Mouse (Mus musculus) midbrain, embryonic 13.5 days (tissue): ENCODE measurements at regions not wholly inside any gene's neighbourhood (a gene's known extent, or its start where the extent isn't known, plus 50 kb on each side); places are given as distances from the start of the nearest gene placed in this dataset.

Experiments used
- ATAC-seq: fragments of 200-750 bp; cut with Nextera tagmentation; 2 replicates; pipeline ENCODE4 v1.8.0; 2017; ENCODE audit warnings: mild to moderate bottlenecking, moderate TSS enrichment, moderate library complexity
- H3K27ac ChIP-seq: fragments of 300-500 bp; sonication (generic); 2 replicates; pipeline ENCODE4 v1.5.1; 2015; ENCODE audit warnings: inconsistent platforms, mild to moderate bottlenecking, moderate library complexity
- H3K27me3 ChIP-seq: fragments of 300-500 bp; sonication (generic); 2 replicates; pipeline ENCODE4 v1.6.1; 2015; ENCODE audit warnings: mild to moderate bottlenecking, inconsistent platforms
- H3K36me3 ChIP-seq: fragments of 300-500 bp; sonication (generic); 2 replicates; pipeline ENCODE4 v1.6.1; 2015; ENCODE audit warnings: mild to moderate bottlenecking, inconsistent platforms
- H3K4me1 ChIP-seq: fragments of 300-500 bp; sonication (generic); replicated peaks from 2 replicates; pipeline ENCODE4 v1.6.1; 2015; ENCODE audit warnings: inconsistent platforms
- H3K4me2 ChIP-seq: fragments of 300-500 bp; sonication (generic); replicated peaks from 2 replicates; pipeline ENCODE4 v1.6.1; 2015; ENCODE audit warnings: moderate library complexity, mild to moderate bottlenecking, inconsistent platforms
- H3K4me3 ChIP-seq: fragments of 300-500 bp; sonication (generic); replicated peaks from 2 replicates; pipeline ENCODE4 v1.5.1; 2015; ENCODE audit warnings: mild to moderate bottlenecking, inconsistent platforms
- H3K9ac ChIP-seq: fragments of 300-500 bp; sonication (generic); replicated peaks from 2 replicates; pipeline ENCODE4 v1.6.1; 2015; ENCODE audit warnings: mild to moderate bottlenecking, inconsistent platforms
- H3K9me3 ChIP-seq: fragments of 300-500 bp; sonication (generic); 2 replicates; pipeline ENCODE4 v1.6.1; 2016; ENCODE audit warnings: mild to moderate bottlenecking, inconsistent platforms
- WGBS: fragments of 180-500 bp; shearing (Covaris S2); methylation state at CpG from one replicate; pipeline ENCODE4 v1.1.7; 2015; 5-methylcytosine and 5-hydroxymethylcytosine counted together

DNA sequence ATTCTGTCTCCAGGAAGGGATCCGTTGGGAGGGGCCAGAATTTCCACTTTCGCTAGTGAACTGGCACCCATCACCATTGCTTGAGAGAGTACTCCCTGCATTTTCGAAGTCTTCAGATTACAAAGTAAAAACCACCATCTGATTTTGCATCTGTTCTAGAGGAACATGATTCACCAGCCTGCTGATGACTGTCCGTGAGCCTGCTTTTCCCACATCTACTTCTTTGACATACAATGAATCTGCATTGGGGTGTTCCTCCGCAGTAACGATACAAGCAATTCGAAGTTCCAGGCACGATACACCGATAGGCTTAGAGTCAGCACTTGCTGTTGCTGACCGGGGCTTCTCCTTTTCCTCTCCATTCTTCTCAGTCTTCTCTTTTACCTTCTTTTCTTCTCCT is 285.1 kb upstream of the Gm4791 start:
- Histone ChIP-seq H3K36me3 (no peaks in the 10 kb centered on the region), H3K4me1 (no peaks in the 10 kb centered on the region), H3K27ac (no peak overlapping the region), H3K4me2 (no peak overlapping the region), H3K4me3 (no peak overlapping the region), H3K9ac (no peak overlapping the region), H3K9me3 (no peaks in the 10 kb centered on the region), H3K27me3 (no peaks in the 10 kb centered on the region)
- ATAC-seq: no peak
- WGBS: 93% methylated on average over 10 of the region's 10 CpGs

DNA sequence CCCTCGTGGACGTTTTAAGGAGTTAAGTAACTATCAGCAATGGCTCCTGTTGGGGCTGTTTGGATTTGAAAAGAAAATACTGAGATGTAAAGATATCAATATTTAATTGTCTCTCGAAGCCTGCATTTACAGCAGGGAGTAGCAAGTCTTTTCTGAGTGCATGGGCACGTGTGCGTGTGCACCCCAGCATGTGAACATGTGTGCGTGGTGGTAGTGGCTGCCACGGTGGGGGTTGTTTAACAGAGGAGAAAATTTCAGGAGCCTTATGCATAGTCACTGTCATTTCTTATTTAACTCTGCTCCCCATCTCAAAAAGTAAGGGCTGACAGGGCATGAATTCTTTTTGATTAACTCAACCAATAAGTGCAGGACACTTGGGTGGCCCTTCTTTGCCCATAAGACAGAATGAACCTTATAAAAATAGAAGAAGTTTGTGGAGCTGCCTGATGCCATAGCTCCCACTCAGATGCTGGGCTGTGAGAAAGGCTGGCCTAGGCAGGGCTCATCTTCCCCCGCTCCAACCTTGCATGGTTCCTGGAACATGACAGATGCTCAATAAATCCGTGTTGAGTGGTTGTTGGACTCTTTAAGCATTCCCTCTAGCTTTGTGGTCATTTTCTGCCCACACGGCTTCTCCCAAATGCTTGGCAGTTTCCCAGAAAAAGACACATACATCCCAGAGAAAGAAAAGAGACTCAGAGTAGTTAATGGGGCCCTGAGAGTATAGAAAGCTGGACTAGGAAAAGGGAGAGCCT is 294.2 kb upstream of the Gm4791 start:
- peaks cover 34% of the 10 kb centered on the region for H3K4me1 ChIP-seq
- 68% methylated on average over 10 of the region's 10 CpGs for WGBS
- H3K27me3 ChIP-seq: peaks cover 3% of the 10 kb centered on the region; the same call in 1 of the 2 replicates
- peak overlapping the region; percentile 70; the same call in 1 of the 2 replicates for H3K27ac ChIP-seq
- H3K9ac ChIP-seq: no peak overlapping the region
- no peaks in the 10 kb centered on the region for H3K9me3 ChIP-seq
- H3K4me3 ChIP-seq: no peak overlapping the region
- ATAC-seq: no peak
- no peak overlapping the region for H3K4me2 ChIP-seq
- H3K36me3 ChIP-seq: no peaks in the 10 kb centered on the region

DNA sequence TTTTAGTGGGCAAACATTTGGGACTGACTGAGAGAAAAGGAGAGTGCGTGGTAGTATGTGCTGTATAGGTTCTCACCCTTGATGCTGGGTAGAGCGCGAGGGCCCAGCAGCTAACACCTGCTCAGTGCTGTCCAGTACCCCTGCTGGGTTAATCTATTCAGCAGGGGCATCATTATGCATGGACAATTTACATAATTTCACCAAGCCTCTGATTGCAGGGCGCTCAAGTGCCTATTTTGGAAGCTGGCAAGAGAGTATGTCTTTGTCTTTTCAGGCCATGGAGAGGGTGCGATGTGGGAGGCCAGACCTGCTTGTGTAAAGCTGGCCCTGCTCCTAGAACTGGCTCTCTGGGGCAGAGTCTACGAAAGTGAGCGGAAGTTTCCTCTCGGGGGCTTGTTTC is 294.9 kb upstream of the Gm4791 start:
- peak; percentile 90 for ATAC-seq

GRCm38 (mm10) chr9:46702901-46703636 is 295.5 kb upstream of the Gm4791 start:
- 28% methylated on average over 13 of the region's 13 CpGs for WGBS
- peak; percentile 64 for ATAC-seq
- H3K9me3 ChIP-seq: no peaks in the 10 kb centered on the region
- H3K4me3 ChIP-seq: no peak overlapping the region
- peaks cover 3% of the 10 kb centered on the region; the same call in 1 of the 2 replicates for H3K27me3 ChIP-seq
- H3K9ac ChIP-seq: no peak overlapping the region
- peak overlapping the region; percentile 70 for H3K27ac ChIP-seq
- H3K4me2 ChIP-seq: 0 out of 2 replicates have a peak overlapping the region, but pooled peaks have one; percentile 42
- H3K36me3 ChIP-seq: no peaks in the 10 kb centered on the region
- H3K4me1 ChIP-seq: peaks cover 34% of the 10 kb centered on the region

More for the DNA sequence above, 294.9 kb upstream of the Gm4791 start:
- H3K4me3 ChIP-seq: no peak overlapping the region
- peaks cover 34% of the 10 kb centered on the region for H3K4me1 ChIP-seq
- H3K36me3 ChIP-seq: no peaks in the 10 kb centered on the region
- 24% methylated on average over 8 of the region's 8 CpGs for WGBS
- no peaks in the 10 kb centered on the region for H3K9me3 ChIP-seq
- H3K4me2 ChIP-seq: 0 out of 2 replicates have a peak overlapping the region, but pooled peaks have one; percentile 2
- H3K27ac ChIP-seq: peak overlapping the region; percentile 70
- peaks cover 3% of the 10 kb centered on the region; the same call in 1 of the 2 replicates for H3K27me3 ChIP-seq
- no peak overlapping the region for H3K9ac ChIP-seq

GRCm38 (mm10) chr9:46702053-46702900 is 296.3 kb upstream of the Gm4791 start:
- H3K9me3 ChIP-seq: no peaks in the 10 kb centered on the region
- H3K4me1 ChIP-seq: peaks cover 34% of the 10 kb centered on the region
- peak overlapping the region; percentile 42 for H3K4me2 ChIP-seq
- peak overlapping the region; percentile 70 for H3K27ac ChIP-seq
- WGBS: 7% methylated on average over 16 of the region's 16 CpGs
- peak; percentile 75 for ATAC-seq
- peaks cover under 1% of the 10 kb centered on the region; the same call in 1 of the 2 replicates for H3K27me3 ChIP-seq
- H3K9ac ChIP-seq: peak overlapping the region; percentile 5; the same call in 1 of the 2 replicates
- H3K4me3 ChIP-seq: no peak overlapping the region
- no peaks in the 10 kb centered on the region for H3K36me3 ChIP-seq

GRCm38 (mm10) chr9:46696171-46696570 is 302.4 kb upstream of the Gm4791 start:
- Histone ChIP-seq H3K9me3 (no peaks in the 10 kb centered on the region), H3K4me1 (no peaks in the 10 kb centered on the region), H3K36me3 (no peaks in the 10 kb centered on the region), H3K4me3 (no peak overlapping the region), H3K27ac (no peak overlapping the region), H3K27me3 (no peaks in the 10 kb centered on the region), H3K9ac (no peak overlapping the region), H3K4me2 (no peak overlapping the region)
- ATAC-seq: no peak
- 78% methylated on average over 2 of the region's 2 CpGs for WGBS

- WGBS: 58% methylated on average over 5 of the region's 5 CpGs
- Histone ChIP-seq H3K4me1 (no peaks in the 10 kb centered on the region), H3K9me3 (no peaks in the 10 kb centered on the region), H3K36me3 (no peaks in the 10 kb centered on the region), H3K27ac (no peak overlapping the region), H3K4me2 (no peak overlapping the region), H3K27me3 (no peaks in the 10 kb centered on the region), H3K4me3 (no peak overlapping the region), H3K9ac (no peak overlapping the region)
- ATAC-seq: no peak
These were observed 309.2 kb upstream of the Gm4791 start for GRCm38 (mm10) chr9:46689331-46689730.

DNA sequence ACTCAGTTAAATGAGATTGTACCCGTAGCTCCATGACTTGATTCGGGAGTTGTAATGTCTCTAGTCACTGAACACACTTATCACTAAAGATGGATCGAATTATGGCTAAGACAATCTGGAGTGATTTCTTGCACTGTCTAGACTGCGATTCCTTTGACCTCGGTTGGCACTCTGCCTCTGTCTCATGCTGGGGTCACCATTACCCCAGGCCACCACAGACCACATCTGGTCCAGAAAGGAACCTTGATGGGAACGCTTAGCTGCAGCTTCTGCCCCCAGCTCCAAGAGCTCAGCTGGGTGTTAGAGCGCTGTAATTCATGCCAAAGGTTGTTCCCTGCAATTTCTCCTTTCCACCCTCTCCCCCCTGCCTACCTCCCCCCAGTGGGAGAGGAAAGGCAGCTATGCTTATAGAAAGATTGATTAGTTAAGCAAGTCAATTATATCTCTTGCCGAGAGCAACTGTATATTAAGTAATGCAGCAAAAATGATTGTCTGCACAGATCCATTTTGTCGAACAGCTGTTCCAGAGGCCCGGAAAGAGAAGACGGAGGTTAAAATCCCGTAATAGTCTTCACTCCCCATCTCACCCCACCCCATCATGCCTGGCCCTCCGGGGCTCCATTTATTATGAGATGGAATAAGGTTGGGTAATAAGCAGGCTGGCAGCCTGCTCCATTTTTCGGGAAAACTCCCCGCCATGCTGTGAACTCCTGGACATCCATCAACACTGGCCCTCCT is 314.3 kb upstream of the Gm4791 start:
- Histone ChIP-seq H3K4me2 (no peak overlapping the region), H3K9me3 (no peaks in the 10 kb centered on the region), H3K36me3 (no peaks in the 10 kb centered on the region), H3K9ac (no peak overlapping the region), H3K4me3 (no peak overlapping the region), H3K4me1 (0 out of 2 replicates have a peak, but pooled peaks cover 2% of the 10 kb centered on the region), H3K27ac (no peak overlapping the region), H3K27me3 (no peaks in the 10 kb centered on the region)
- no peak for ATAC-seq
- WGBS: 78% methylated on average over 15 of the region's 15 CpGs

GRCm38 (mm10) chr9:46672050-46672449 is 326.5 kb upstream of the Gm4791 start:
- Histone ChIP-seq H3K27ac (no peak overlapping the region), H3K4me1 (0 out of 2 replicates have a peak, but pooled peaks cover 3% of the 10 kb centered on the region), H3K9me3 (no peaks in the 10 kb centered on the region), H3K27me3 (no peaks in the 10 kb centered on the region), H3K9ac (no peak overlapping the region), H3K36me3 (no peaks in the 10 kb centered on the region), H3K4me2 (no peak overlapping the region), H3K4me3 (no peak overlapping the region)
- WGBS: 62% methylated on average over 3 of the region's 3 CpGs
- no peak for ATAC-seq

DNA sequence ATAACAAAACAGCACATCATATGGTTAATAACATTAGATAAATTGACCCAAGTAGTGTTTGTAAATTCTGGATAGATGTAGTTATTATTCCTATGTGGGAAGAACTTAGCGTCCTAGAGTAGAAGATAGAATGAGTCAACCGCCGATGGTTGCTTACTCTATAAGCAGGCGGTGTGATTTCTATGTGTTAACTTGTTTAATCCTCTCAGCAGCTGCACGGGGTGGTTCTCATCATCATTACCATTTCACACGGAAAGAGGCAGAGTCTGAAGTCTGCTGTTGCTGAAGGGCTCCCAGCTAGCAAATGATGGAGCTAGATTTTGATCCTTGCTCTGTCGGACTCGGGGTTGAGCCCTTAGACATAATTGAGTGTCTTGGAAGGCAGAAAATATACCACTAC is 334.6 kb upstream of the 4931429L15Rik start:
- Histone ChIP-seq H3K27me3 (no peaks in the 10 kb centered on the region), H3K27ac (no peak overlapping the region), H3K4me2 (no peak overlapping the region), H3K36me3 (no peaks in the 10 kb centered on the region), H3K4me3 (no peak overlapping the region), H3K9me3 (no peaks in the 10 kb centered on the region), H3K9ac (no peak overlapping the region), H3K4me1 (0 out of 2 replicates have a peak, but pooled peaks cover 4% of the 10 kb centered on the region)
- 87% methylated on average over 8 of the region's 8 CpGs for WGBS
- ATAC-seq: no peak

GRCm38 (mm10) chr9:46647238-46647922 is 327.6 kb upstream of the 4931429L15Rik start:
- WGBS: 9% methylated on average over 9 of the region's 9 CpGs
- Histone ChIP-seq H3K27me3 (no peaks in the 10 kb centered on the region), H3K4me3 (no peak overlapping the region), H3K4me2 (no peak overlapping the region), H3K9ac (no peak overlapping the region), H3K27ac (peak overlapping the region; percentile 76), H3K36me3 (no peaks in the 10 kb centered on the region), H3K4me1 (peaks cover 41% of the 10 kb centered on the region), H3K9me3 (no peaks in the 10 kb centered on the region)
- peak; percentile 82 for ATAC-seq
